Mouse (Mus musculus) spleen, postnatal 36 days (tissue): ENCODE data around the gene Myom1.

Experiments used
- DNase-seq, 2 experiments: peaks; one replicate each; pipeline ENCODE4 v3.0.0; 2022; ENCODE audit warnings: low spot score in 2 of 2, mixed read lengths in 1 of 2

Myom1 gene

DNA sequence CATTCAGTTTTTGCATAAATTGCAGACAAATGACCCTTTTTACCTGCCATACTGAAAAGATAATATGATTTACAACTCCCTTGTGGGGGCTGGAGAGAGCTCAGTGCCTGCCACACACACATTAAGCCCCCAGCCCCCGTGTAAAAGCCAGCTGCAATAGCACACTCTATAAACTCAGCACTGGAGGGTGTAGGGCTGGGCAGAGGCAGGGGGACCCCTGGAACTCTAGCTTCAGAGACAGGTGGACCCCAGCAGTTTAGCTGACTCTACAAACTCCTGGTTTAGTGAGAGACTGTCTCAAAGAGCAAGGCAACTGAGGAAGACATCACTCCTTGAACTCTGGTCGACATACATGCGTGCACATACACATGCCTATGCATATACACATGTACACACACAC is 55.3 kb downstream of the Myom1 start:
- no peak for DNase-seq

DNA sequence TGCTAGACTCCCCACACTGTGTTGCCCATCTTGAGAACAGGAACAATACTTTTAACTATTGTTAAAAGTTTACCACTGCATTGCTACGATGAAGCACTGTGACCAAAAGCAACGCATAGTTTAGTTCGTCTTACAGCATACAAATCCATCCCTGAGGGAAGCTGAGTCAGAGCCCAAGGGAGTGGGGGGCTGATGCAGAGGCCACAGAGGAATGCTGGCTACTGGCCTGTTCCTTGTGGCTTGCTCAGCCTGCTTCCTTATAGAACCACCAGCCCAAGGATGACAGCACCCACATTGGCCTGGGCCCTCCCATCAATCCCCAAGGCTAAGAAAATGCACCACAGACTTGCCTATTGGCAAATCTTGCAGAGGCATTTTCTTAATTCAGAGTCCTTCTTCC is 56.8 kb downstream of the Myom1 start:
- DNase-seq: no peak

DNA sequence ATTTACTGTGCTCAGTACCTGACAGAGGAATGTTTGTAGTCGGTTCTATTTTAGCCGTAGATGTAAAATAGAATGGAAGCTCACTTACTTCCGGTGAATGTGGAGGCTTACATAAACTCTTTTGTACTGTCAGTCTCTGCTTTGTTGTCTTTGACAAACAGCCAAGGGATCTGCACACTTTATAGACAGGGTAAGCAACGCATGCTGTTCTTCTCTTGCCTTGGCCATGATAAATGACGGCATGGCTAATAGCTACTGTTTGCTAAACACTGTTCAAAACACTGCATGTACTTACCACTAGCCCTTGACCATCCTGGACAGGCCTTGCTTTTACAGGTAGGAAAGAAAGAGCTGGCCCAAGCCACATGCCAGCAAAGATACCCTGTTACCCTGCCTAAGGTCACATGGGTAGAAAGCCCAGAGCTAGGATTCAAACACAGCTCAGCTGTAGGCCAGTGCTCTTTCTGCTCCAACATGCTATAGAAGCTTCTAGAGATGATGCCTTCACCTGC is 59.7 kb downstream of the Myom1 start:
- no peak for DNase-seq

DNA sequence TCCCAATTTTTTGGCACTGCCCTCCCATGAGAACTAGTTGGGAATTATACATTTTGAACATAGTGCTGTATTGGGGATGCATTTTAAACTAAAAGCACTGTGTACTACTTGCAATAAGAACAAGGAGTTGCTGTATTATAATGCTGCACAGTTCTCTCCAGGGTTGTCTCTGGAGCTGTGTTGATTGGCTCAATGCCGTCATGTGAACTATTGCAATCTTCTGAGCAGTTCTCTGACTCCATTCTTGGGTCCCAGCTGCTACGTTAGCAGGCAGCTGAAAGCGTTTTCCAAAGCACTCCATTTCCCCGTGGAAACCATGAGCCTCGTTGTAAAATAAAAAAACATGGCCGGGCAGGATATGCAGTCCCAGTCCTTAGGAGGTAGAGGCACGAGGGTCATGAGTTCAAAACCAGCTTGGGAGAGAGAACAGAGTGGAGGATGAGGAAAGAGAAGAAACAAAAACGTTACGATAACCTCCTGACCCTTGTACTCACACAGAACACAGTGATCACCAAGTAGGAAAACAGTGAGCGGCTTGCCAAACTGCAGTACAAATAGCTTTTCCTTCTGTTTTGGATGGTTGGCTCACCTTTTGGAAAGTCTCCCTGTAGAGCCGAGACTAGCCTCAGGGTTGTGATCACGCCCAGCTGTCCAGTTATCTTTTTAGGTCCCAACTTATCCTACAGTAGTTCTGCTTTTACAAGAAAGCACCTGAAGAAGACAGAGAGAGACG is 60.6 kb downstream of the Myom1 start:
- DNase-seq: no peak

DNA sequence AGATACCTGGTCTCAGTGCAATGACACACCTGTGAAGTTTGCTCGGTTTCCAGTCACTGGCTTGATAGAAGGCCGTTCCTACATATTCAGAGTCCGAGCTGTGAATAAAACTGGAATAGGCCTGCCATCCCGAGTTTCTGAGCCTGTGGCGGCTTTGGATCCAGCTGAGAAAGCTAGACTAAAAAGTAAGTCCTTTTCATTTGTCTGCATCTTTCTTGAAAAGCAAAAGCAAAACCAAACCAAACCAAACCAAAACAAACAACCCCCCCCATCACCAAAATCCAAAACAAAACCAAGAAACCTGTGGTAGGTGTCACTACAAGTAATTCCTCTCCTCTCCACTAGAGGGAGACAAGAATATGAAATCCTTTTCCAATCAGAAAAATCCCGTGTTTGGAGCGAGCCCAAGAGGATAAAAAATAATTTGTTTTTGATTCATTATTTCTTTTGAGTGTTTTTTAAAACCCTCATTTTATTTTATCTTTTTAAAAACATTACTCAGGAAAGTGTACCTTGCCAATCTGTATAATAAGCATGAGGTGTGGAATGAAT is 62.1 kb downstream of the Myom1 start:
- DNase-seq: no peak

DNA sequence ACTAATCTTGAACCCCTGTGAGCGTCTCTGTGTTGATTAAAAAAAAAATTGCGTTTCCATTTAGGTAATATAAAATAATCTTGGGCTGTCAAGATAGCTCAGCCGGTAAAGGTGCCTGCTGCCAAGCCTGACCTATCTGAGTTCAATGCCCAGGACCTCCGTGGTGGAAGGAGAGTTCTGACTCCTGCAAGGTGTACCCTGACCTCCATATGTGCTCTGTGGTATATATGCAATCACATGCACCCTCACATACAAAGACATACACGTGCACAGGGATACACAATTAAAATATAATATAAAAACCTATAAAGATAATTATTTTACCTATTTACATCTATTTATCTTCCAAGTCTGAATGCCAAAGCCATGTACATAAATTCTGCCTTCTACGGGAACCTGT is 62.7 kb downstream of the Myom1 start:
- no peak for DNase-seq

DNA sequence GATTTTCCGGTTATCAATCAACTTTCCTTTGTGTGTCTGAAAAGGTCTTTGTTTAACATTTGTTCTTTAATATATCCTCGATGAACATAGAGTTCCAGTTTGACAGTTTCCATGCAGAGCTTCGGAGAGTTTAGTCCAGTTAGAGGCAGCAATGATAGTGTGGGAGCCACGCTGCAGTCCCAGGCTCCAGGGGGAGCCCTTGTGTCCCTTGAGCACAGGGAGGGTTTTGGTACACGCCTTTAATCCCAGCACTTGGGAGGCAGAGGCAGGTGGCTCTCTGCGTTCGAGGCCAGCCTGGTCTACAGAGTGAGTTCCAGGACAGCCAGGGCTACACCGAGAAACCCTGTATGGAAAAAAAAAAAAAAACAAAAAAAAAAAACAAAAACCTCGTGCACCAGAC is 66.7 kb downstream of the Myom1 start:
- DNase-seq: no peak

DNA sequence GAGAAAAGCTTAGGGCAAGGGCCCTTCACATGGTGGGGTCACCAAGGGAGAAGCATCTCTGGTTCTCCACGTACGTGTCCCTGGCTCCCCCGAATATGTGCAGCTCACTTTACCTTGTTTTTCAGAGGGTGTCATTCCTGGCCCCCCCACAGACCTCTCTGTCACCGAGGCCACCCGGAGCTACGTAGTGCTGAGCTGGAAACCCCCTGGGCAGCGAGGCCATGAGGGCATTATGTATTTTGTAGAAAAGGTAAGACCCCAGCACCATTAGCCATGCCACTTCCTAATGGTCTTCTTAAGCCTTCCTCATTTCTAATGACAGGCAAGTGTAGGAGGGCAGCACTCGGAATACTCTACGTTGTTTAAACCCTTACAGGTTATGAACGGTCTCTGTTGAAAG is 69.5 kb downstream of the Myom1 start:
- DNase-seq: no peak

DNA sequence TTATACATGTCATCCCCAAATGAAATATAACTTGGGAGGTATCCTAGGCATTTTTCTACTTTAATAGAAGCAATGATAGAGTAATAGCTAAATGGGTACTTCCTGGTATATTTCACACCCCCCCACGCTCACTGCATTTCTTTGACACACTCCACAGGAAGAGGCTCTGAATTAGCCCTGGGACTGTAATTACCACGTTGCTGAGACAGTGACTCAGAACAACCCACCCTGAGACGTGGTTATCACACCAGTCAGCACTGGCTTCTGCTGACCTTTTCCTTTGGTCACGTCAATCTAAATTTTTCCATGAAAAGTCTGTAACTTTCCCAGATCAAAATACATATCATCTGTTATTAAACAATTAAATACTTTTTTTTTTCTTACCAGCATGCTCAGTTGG is 72.0 kb downstream of the Myom1 start:
- no peak for DNase-seq

DNA sequence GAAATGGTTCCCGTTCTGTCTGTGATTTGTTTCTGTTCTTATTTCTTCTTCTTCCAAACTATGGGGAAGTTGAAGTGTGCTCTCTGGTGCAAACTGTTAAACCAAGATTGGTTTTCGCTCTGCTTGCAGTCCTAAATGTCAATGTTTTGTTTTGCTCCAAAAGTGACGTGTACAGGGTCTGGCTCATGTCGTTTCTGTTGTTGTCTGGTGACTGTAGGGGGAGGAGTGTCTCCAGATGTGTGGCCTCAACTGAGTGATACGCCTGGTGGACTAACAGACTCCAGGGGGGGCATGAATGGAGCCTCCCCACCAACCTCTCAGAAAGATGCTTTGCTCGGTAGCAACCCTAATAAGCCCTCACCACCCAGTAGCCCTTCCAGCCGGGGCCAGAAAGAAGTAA is 79.6 kb downstream of the Myom1 start:
- no peak for DNase-seq

DNA sequence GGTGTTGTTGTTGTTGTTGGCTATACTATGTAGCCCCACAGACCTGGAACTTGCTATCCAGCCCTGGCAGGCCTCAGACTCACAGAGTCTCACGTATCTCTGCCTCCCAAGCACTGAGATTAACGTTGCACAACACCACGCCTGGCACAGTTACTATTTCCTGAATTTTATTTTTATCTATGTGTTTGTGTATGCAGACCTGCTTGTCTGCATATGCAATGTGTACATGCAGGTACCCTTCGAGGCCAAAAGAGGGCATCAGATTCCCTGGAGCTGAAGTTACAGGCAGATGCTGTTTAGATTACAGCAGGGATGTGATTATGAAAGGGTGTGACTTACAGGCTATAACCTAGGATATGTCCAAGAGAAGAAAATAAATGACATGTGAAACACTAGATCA is 84.5 kb downstream of the Myom1 start:
- no peak for DNase-seq

DNA sequence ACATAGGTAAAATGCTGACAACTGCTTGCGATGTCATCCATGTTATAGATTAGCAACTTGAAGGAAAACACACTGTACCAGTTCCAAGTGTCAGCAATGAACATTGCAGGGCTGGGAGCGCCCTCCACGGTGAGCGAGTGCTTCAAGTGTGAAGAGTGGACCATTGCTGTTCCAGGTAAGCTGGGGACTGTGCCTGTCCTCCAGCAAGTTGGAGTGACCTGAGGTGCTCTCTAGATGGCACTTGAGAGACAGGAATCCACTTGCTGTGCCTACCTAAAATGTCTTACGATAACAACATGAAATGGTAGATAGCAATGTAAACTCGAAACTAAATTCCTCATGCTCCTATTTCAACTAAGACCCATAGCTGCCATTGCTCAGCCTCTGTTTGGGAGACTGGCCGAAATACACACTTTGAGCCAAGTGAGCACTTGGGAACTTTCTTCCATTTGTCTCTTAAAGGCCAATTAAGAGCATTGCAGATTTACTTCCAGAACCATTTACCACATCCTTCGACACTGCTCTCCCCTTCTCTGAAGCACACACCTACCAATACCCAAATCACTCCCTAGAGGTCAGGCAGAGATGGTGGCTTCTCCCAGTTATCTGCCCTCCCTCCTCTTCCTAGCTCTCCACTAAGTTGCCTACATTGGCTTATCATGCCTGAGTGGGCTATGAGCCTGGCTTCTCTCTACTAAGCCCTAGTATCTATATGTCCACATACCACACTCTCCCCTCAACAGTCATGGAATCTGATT is 85.1 kb downstream of the Myom1 start:
- DNase-seq: no peak

DNA sequence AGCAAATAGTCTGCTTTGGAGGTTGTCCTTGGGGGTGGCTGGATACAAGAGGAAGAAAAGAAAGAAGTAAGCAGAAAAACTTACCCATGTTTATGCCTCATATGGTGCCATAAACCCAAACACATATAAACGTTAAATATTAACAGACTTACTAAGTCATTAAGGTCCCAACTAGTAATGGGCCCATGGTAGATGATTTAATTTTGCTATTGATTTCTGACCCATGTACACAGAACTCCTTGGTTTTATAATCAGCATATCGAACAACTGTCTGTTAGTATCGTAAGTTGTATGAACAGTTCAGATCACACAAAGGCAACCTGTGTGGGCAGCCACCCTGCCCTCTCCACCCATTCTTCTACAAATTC is 85.7 kb downstream of the Myom1 start:
- no peak for DNase-seq

DNA sequence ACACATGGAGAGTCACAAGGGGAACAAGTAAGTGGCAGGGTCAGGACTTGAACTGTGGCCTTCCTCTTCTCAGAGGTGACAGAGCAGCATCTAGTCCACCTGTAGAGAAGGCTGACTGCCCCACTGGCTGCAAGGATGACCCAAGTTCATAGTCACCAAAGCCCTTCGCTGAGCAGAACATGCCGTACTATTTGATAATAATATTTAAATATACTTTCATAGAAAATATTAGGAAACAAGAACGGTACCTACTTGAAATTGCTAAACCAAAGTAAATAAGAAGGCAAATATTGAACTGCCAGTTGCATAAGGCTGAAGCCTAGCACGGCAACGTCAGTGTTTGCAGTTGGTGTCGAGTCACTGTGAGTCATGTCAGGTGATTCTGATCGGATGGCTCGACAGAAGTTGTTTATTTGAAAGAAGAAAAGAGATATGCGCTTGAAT is 86.6 kb downstream of the Myom1 start:
- DNase-seq: no peak

DNA sequence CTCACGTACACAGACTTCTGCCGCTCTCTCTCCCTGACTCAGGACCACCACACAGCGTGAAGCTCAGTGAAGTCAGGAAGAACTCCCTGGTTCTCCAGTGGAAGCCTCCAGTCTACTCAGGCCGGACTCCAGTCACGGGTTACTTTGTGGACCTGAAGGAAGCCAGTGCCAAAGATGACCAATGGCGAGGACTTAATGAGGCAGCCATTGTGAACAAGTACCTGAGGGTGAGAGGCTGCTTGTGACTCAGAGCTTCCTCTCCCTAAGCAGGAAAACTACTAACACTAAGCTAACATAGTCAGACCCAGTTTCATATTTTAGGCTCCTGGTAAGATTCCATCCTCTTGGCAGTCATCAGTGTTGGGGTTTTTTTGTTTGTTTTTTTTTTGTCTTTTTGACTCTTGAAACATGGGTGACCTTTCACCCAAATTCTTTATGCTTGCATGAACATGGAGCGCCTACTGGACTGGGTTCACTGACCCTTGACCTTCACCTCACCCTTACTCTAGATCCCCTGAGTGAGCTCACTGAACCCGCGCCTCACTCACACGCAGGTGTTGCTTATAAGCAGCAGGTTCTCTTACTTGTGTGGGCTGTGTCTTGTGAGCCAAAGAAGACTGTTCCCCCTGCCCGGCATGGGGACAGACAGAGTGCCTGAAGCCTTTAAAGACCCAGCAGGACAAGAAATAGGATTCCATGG is 87.5 kb downstream of the Myom1 start:
- DNase-seq: peak; percentile 38 to 49

DNA sequence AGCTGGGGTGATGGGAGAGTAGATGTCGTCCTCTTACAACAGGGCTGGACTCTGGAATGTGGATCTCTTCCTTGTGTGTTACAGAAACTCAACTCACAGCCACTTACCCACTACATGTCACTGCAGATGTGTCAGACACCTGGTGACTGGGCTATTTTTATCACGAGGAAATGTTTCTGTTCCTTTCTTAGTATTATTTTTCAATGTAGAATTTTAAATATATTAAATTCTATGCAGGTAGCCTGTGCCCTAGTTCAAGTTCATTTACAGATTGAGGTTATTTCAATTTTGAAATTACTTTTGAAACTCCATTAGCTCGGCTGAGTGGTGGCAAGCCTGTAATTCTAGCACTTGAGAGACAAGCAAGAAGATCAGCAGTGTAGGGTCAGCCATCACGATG is 88.6 kb downstream of the Myom1 start:
- peak in 1 of 2 experiments; percentile 11 for DNase-seq

DNA sequence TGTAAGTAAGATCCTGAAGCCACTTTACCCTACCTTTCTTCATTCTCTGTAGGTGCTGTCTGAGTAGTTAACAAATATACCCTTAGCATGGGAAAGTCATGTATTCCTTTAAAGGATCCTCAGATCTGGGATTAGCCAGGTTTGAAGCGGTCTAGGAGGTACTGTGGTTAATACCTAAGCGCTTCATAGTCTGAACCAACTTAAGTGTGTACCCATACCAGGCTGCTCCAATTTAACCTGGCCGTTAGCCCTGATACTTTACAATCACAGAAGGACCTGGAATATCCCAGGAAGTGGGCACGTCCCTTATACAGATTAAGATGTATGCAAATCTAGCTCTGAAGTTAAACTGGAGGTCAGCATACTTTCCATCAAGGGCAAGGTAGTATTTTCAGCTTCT is 89.9 kb downstream of the Myom1 start:
- no peak for DNase-seq

DNA sequence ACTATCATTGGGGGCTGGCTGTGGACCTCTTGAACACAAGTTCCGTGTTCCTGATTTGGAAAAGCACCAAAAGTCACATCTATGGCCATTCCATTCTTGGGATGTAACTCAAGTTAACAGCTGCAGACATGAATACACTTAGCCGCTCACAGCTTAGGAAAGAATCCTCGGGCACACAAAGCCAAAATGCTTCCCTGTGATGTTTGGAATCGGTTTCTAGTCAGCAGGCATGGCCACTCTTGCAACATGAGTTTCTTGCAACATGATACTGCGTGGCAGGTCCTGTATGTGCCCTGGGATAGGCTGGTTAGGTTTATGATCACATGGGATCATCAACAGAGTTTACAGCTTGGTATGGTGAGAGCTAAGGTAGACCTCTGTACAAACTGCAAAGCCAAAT is 91.4 kb downstream of the Myom1 start:
- no peak for DNase-seq

DNA sequence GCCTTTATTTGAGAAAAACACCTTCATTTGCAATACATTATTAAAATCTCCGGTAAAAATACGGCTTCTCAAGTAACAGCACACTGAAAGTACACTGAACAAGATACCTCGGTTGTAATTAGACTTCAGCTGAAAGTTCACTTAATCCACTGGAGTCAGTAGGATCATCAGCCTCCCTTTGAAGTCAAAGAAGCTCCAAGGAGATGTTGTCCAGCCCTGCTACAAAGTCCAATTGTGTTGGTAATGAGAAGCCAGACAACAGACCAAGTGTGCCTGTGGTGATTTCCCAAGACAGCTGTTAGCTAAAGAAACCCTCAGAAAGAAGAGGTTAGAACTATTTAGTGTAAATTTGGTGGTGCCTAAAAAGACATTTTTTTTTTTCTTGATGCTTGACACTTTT is 92.0 kb downstream of the Myom1 start:
- DNase-seq: no peak

DNA sequence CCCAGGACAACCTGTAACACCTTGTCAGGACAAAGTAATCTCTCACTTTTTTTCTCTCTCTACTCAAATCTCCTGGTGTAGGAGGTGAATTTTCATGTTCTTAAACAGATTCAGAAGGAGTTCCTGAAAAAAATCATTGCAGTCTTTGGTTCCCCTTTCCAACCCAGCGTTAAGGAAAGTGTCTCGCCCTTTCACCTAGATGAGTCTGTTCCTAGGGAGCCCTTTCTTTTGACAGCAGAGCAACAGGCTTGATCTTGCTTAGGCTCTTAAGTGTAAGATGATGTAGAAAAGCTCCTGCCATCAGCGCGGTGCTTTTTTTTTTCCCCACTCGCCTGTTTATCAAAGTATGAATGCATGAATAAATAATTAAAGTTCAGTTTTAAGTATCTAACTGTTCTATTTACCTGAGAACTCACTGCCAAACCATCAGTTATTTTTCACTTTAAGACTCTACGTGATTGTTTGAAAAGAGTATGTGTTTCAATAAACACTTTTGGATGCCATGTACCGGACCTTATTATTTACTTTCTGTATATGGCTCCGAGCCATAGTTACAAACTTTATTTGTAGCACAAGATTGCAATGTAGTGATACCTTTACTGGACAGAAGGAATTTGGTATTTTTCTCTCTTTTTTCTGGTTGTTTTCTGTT is 94.2 kb downstream of the Myom1 start:
- no peak for DNase-seq

DNA sequence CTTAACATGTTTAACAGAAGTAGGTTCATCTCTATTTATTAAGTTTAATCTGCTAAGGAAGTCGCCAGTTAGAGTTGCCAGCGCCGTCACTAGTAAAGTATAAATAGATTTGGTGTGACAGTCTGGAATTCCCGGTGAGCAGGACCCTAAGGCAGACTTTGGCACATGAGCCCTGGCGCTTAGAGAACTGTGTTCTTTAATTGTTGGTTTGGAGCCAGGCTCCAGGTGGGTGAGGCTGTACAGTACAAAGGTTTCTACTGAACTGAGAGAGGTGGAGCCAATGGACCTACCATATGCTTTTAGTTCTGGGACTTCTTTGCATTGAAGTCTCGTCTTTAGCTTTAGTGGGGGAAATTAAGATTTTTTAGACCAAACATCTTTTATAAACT is 94.8 kb downstream of the Myom1 start:
- no peak for DNase-seq

DNA sequence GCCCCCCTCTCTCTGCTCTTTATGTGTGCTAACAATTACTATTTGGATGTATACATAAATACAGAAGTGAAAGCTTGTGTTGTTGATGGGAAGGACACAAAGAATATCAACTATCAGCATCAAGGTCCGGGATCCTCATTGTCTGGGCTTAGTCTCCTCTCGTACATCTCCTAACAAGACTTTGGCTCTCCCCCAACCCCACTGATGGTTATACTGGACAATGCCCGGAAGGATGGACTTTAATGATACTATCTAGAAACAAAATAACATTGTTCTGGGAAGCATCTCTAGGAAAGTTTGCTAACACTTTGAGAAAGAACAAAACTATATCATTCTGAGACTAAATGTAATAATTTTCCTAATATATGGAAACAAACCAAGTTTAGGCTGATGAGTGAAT is 96.2 kb downstream of the Myom1 start:
- DNase-seq: no peak
